Mouse (Mus musculus) MEL (cell line): ENCODE data around the gene Spint3. TPM values are rescaled to one million over a fixed set of nuclear protein-coding genes. Genes with fewer than 3 reads are reported as not detected.

ENCODE experiments used
- DNase-seq: peaks from one replicate; pipeline ENCODE4 v3.0.0; 2011; ENCODE audit warnings: low read depth, low spot score
- H3K27ac ChIP-seq: 2 replicates; pipeline ENCODE4 v1.5.1; 2012; ENCODE audit warnings: low read depth, mild to moderate bottlenecking, control low read depth, low read length, moderate library complexity; ENCODE audit not compliant: control insufficient read depth
- H3K27me3 ChIP-seq, 2 experiments: fragments of 150-350 bp in 1 of 2; sonication (generic) in 1 of 2; 2 replicates each; pipeline ENCODE4 v1.6.1; 2012; ENCODE audit warnings: low read length in 2 of 2, mild to moderate bottlenecking in 2 of 2, improper control_type of control experiment in 1 of 2, moderate library complexity in 1 of 2; ENCODE audit not compliant: insufficient read depth in 2 of 2, control insufficient read depth in 1 of 2
- H3K36me3 ChIP-seq, 2 experiments: 2 replicates each; pipeline ENCODE4 v1.6.1; 2012 to 2014; ENCODE audit warnings: low read length in 2 of 2, improper control_type of control experiment in 1 of 2, inconsistent platforms in 1 of 2, mild to moderate bottlenecking in 1 of 2; ENCODE audit not compliant: insufficient read depth in 2 of 2, control insufficient read depth in 1 of 2
- H3K4me1 ChIP-seq, 2 experiments: fragments of 150-350 bp in 1 of 2; sonication (generic) in 1 of 2; 2 replicates each; pipeline ENCODE4 v1.6.1; 2012; ENCODE audit warnings: low read length in 2 of 2, improper control_type of control experiment in 1 of 2, mild to moderate bottlenecking in 1 of 2; ENCODE audit not compliant: insufficient read depth in 2 of 2, control insufficient read depth in 1 of 2
- H3K4me3 ChIP-seq, 2 experiments: fragments of 150-350 bp in 1 of 2; sonication (generic) in 1 of 2; 2 replicates each; pipeline ENCODE4 v1.5.1; 2012; ENCODE audit warnings: low read depth in 2 of 2, low read length in 2 of 2, mild to moderate bottlenecking in 2 of 2, moderate library complexity in 2 of 2, control low read depth in 1 of 2, improper control_type of control experiment in 1 of 2; ENCODE audit not compliant: control insufficient read depth in 1 of 2, insufficient read depth in 1 of 2
- H3K79me2 ChIP-seq: 2 replicates; pipeline ENCODE4 v1.6.1; 2012; ENCODE audit warnings: mild to moderate bottlenecking, low read length, moderate library complexity; ENCODE audit not compliant: control insufficient read depth, poor library complexity, insufficient read depth
- H3K9ac ChIP-seq: 2 replicates; pipeline ENCODE4 v1.6.1; 2012; ENCODE audit warnings: low read depth, mild to moderate bottlenecking, control low read depth, low read length, moderate library complexity; ENCODE audit not compliant: control insufficient read depth, poor library complexity, severe bottlenecking
- H3K9me3 ChIP-seq: fragments of 150-350 bp; sonication (generic); replicated peaks from 2 replicates; pipeline ENCODE4 v1.6.1; 2012; ENCODE audit warnings: mild to moderate bottlenecking, low read length, improper control_type of control experiment, moderate library complexity; ENCODE audit not compliant: insufficient read depth
- BHLHE40 ChIP-seq: IDR thresholded peaks from 2 replicates; pipeline ENCODE4 v1.6.1; 2012; ENCODE audit warnings: low read depth, mild to moderate bottlenecking, inconsistent platforms, low read length, improper control_type of control experiment, borderline replicate concordance
- CHD1 ChIP-seq: IDR thresholded peaks from 2 replicates; pipeline ENCODE4 v1.6.1; 2012; ENCODE audit warnings: low read depth, mild to moderate bottlenecking, inconsistent platforms, low read length, improper control_type of control experiment
- CHD2 ChIP-seq: IDR thresholded peaks from 2 replicates; pipeline ENCODE4 v1.6.1; 2011; ENCODE audit warnings: low read length, improper control_type of control experiment
- CTCF ChIP-seq, 3 experiments: IDR thresholded peaks in 2 of 3; conservative IDR thresholded peaks in 1 of 3; 2 replicates each; pipeline ENCODE4 v1.5.1; 2011 to 2012; ENCODE audit warnings: low read length in 3 of 3, low read depth in 2 of 3, mild to moderate bottlenecking in 2 of 3, improper control_type of control experiment in 1 of 3, inconsistent platforms in 1 of 3, mixed read lengths in 1 of 3, moderate library complexity in 1 of 3; ENCODE audit not compliant: control insufficient read depth in 1 of 3, insufficient read depth in 1 of 3, poor library complexity in 1 of 3, severe bottlenecking in 1 of 3
- E2F4 ChIP-seq: IDR thresholded peaks from 2 replicates; pipeline ENCODE4 v1.6.1; 2011; ENCODE audit warnings: low read depth, low read length, improper control_type of control experiment, borderline replicate concordance
- ELF1 ChIP-seq: IDR thresholded peaks from 2 replicates; pipeline ENCODE4 v1.6.1; 2014; ENCODE audit warnings: low read depth, mild to moderate bottlenecking, inconsistent platforms, low read length, improper control_type of control experiment, moderate library complexity
- ETS1 ChIP-seq: IDR thresholded peaks from 2 replicates; pipeline ENCODE4 v1.6.1; 2012; ENCODE audit warnings: low read depth, mild to moderate bottlenecking, inconsistent platforms, low read length, improper control_type of control experiment, moderate library complexity
- GABPA ChIP-seq: IDR thresholded peaks from 2 replicates; pipeline ENCODE4 v1.6.1; 2012; ENCODE audit warnings: low read depth, mild to moderate bottlenecking, inconsistent platforms, low read length, improper control_type of control experiment, moderate library complexity
- JUND ChIP-seq: IDR thresholded peaks from 2 replicates; pipeline ENCODE4 v1.6.1; 2011; ENCODE audit warnings: low read depth, mild to moderate bottlenecking, improper control_type of control experiment, low read length
- MAFK ChIP-seq: IDR thresholded peaks from 2 replicates; pipeline ENCODE4 v1.6.1; 2011; ENCODE audit warnings: low read depth, mild to moderate bottlenecking, low read length, improper control_type of control experiment, borderline replicate concordance
- MAZ ChIP-seq: IDR thresholded peaks from 2 replicates; pipeline ENCODE4 v1.6.1; 2012; ENCODE audit warnings: low read depth, mild to moderate bottlenecking, inconsistent platforms, low read length, improper control_type of control experiment
- MEF2A ChIP-seq: IDR thresholded peaks from 2 replicates; pipeline ENCODE4 v1.6.1; 2014; ENCODE audit warnings: low read depth, mild to moderate bottlenecking, inconsistent platforms, low read length, improper control_type of control experiment; ENCODE audit not compliant: poor library complexity, insufficient replicate concordance, severe bottlenecking; ENCODE audit errors: extremely low read depth
- MYC ChIP-seq: IDR thresholded peaks from 2 replicates; pipeline ENCODE4 v1.6.1; 2011; ENCODE audit warnings: low read depth, mild to moderate bottlenecking, low read length, improper control_type of control experiment, moderate library complexity
- NELFE ChIP-seq: IDR thresholded peaks from 2 replicates; pipeline ENCODE4 v1.6.1; 2011; ENCODE audit warnings: low read depth, low read length, improper control_type of control experiment
- NRF1 ChIP-seq: IDR thresholded peaks from 2 replicates; pipeline ENCODE4 v1.6.1; 2014; ENCODE audit warnings: low read depth, mild to moderate bottlenecking, inconsistent platforms, low read length, improper control_type of control experiment, moderate library complexity; ENCODE audit not compliant: poor library complexity, insufficient read depth, severe bottlenecking
- POLR2A ChIP-seq, 2 experiments: IDR thresholded peaks; 2 replicates each; pipeline ENCODE4 v1.6.1; 2011 to 2012; ENCODE audit warnings: low read length in 2 of 2, mild to moderate bottlenecking in 2 of 2, control low read depth in 1 of 2, improper control_type of control experiment in 1 of 2, low read depth in 1 of 2, moderate library complexity in 1 of 2; ENCODE audit not compliant: control insufficient read depth in 1 of 2, insufficient read depth in 1 of 2, poor library complexity in 1 of 2
- POLR2AphosphoS2 ChIP-seq: IDR thresholded peaks from 2 replicates; pipeline ENCODE4 v1.6.1; 2011; ENCODE audit warnings: low read length, improper control_type of control experiment
- RAD21 ChIP-seq: IDR thresholded peaks from 2 replicates; pipeline ENCODE4 v1.6.1; 2011; ENCODE audit warnings: mild to moderate bottlenecking, low read depth, low read length, improper control_type of control experiment
- RCOR1 ChIP-seq: IDR thresholded peaks from 2 replicates; pipeline ENCODE4 v1.6.1; 2012; ENCODE audit warnings: low read depth, mild to moderate bottlenecking, inconsistent platforms, low read length, improper control_type of control experiment
- SIN3A ChIP-seq: IDR thresholded peaks from 2 replicates; pipeline ENCODE4 v1.6.1; 2012; ENCODE audit warnings: low read length, improper control_type of control experiment, inconsistent platforms
- TBP ChIP-seq: IDR thresholded peaks from 2 replicates; pipeline ENCODE4 v1.8.0; 2011; ENCODE audit warnings: low read depth, low read length, improper control_type of control experiment
- TCF12 ChIP-seq: IDR thresholded peaks from 2 replicates; pipeline ENCODE4 v1.6.1; 2014; ENCODE audit warnings: low read depth, mild to moderate bottlenecking, inconsistent platforms, low read length, improper control_type of control experiment, moderate library complexity
- UBTF ChIP-seq: IDR thresholded peaks from 2 replicates; pipeline ENCODE4 v1.6.1; 2012; ENCODE audit warnings: low read depth, mild to moderate bottlenecking, inconsistent platforms, low read length, improper control_type of control experiment, moderate library complexity, borderline replicate concordance; ENCODE audit not compliant: insufficient read depth
- USF1 ChIP-seq: IDR thresholded peaks from 2 replicates; pipeline ENCODE4 v1.6.1; 2014; ENCODE audit warnings: low read depth, mild to moderate bottlenecking, inconsistent platforms, low read length, improper control_type of control experiment, moderate library complexity
- USF2 ChIP-seq, 2 experiments: IDR thresholded peaks; 2 replicates each; pipeline ENCODE4 v1.6.1; 2011 to 2012; ENCODE audit warnings: improper control_type of control experiment in 2 of 2, low read length in 2 of 2, borderline replicate concordance in 1 of 2, inconsistent platforms in 1 of 2, low read depth in 1 of 2, mild to moderate bottlenecking in 1 of 2; ENCODE audit not compliant: insufficient read depth in 1 of 2
- ZC3H11A ChIP-seq: IDR thresholded peaks from 2 replicates; pipeline ENCODE4 v1.6.1; 2012; ENCODE audit warnings: low read depth, mild to moderate bottlenecking, inconsistent platforms, low read length, improper control_type of control experiment
- ZKSCAN1 ChIP-seq: IDR thresholded peaks from 2 replicates; pipeline ENCODE4 v1.6.1; 2012; ENCODE audit warnings: low read depth, mild to moderate bottlenecking, inconsistent platforms, low read length, improper control_type of control experiment, moderate library complexity
- polyA plus RNA-seq, 2 experiments: library from polyadenylated mRNA; stranded (reverse) in 1 of 2; unstranded in 1 of 2; fragments of >175 nt in 1 of 2; fragments of >200 nt in 1 of 2; gene quantifications; 2 replicates each; pipeline versions ENCODE4 v1.2.1 to v1.2.4; 2012; ENCODE audit warnings: low replicate concordance in 2 of 2, low read depth in 1 of 2; ENCODE audit not compliant: insufficient read length in 2 of 2, insufficient read depth in 1 of 2, missing spikeins in 1 of 2
- total RNA-seq: library from RNA; depleted of rRNA; stranded (reverse); fragments of 300-350 nt; gene quantifications from 2 replicates; pipeline ENCODE4 v1.2.3, GENCODE M21; 2012

Gene Spint3
- total and polyA plus RNA-seq, 3 experiments = not detected

DNA sequence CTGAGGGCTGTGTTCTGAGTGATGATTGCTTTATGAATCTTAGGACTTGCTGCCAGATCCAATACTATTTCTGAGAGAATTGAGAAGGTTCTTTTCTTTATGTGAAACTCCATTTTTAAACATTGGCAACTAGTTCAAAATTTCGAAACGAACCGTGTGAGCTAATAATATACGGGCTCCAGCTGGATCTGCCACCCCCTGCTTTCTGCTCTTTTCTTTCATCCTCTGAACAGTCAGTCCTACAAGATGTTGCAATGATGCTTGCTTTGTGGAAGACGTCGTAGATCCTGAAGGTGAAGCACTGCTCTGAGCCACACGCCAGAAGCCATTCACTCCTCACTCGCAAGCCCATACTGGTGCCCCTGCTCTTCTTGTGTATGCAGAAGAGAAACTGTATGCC is 14.8 kb downstream of the Spint3 start:
- Histone ChIP-seq H3K9me3 (no peaks in the 10 kb centered on the region), H3K4me1 (no peaks in the 10 kb centered on the region), H3K36me3 (no peaks in the 10 kb centered on the region), H3K9ac (no peak overlapping the region), H3K27me3 (peaks cover 2 to 8% of the 10 kb centered on the region in 2 experiments; a peak in 3 of 4 replicates), H3K79me2 (no peaks in the 10 kb centered on the region), H3K27ac (no peak overlapping the region), H3K4me3 (no peak overlapping the region)
- TF ChIP-seq ZKSCAN1 = no peak
- TF ChIP-seq SIN3A = no peak
- no peak for TF ChIP-seq CHD2
- no peak for TF ChIP-seq ETS1
- no peak for TF ChIP-seq MAFK
- no peak for TF ChIP-seq RCOR1
- TF ChIP-seq CTCF (IDR thresholded peaks at IDR 0.05 in 2 of 3, conservative IDR thresholded peaks at IDR 0.05 in 1 of 3; ENCODE audit: control insufficient read depth in 1 of 3, insufficient read depth in 1 of 3, low read depth in 2 of 3, low read length in 3 of 3, poor library complexity in 1 of 3, severe bottlenecking in 1 of 3) = no peak
- TF ChIP-seq TBP = no peak
- no peak for TF ChIP-seq ZC3H11A
- TF ChIP-seq MYC = no peak
- no peak for TF ChIP-seq JUND
- no peak for TF ChIP-seq NRF1
- TF ChIP-seq RAD21 = no peak
- no peak for TF ChIP-seq USF2 (IDR thresholded peaks at IDR 0.05; ENCODE audit: borderline replicate concordance in 1 of 2, insufficient read depth in 1 of 2, low read depth in 1 of 2, low read length in 2 of 2)
- TF ChIP-seq USF1 = no peak
- TF ChIP-seq MAZ = no peak
- no peak for TF ChIP-seq UBTF
- DNase-seq = no peak

DNA sequence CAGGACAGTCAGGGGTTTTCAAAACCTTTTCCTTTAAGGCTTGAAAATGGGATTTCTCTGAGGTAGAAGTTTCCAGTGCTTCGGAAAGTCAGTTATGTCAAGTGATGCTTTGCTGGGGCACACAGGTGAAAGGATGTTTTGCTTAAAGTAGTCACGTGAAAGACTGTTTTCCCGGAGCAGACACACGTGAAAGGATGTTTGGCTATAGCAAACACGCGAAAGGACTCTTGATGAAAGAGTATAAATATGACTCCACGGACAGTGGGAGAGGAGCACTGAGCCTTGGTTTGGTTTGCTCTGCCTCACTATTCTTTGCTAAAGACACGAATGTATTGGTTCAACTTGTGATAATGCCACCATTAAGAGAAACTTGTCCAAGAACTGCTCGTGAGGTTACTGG is 21.8 kb downstream of the Spint3 start:
- H3K4me3 ChIP-seq = no peak overlapping the region
- peaks cover 5 to 13% of the 10 kb centered on the region in 2 experiments for H3K27me3 ChIP-seq
- no peak for DNase-seq
- no peaks in the 10 kb centered on the region for H3K79me2 ChIP-seq
- H3K9ac ChIP-seq = no peak overlapping the region
- no peak overlapping the region for H3K27ac ChIP-seq
- no peaks in the 10 kb centered on the region for H3K36me3 ChIP-seq
- no peaks in the 10 kb centered on the region for H3K9me3 ChIP-seq
- no peak for TF ChIP-seq POLR2AphosphoS2
- TF ChIP-seq MAZ = no peak
- TF ChIP-seq MEF2A = no peak
- TF ChIP-seq SIN3A = no peak
- no peak for TF ChIP-seq RCOR1
- TF ChIP-seq ELF1 = no peak
- TF ChIP-seq JUND = no peak
- TF ChIP-seq USF1 = no peak
- TF ChIP-seq BHLHE40 = no peak
- TF ChIP-seq CTCF (IDR thresholded peaks at IDR 0.05 in 2 of 3, conservative IDR thresholded peaks at IDR 0.05 in 1 of 3; ENCODE audit: control insufficient read depth in 1 of 3, insufficient read depth in 1 of 3, low read depth in 2 of 3, low read length in 3 of 3, poor library complexity in 1 of 3, severe bottlenecking in 1 of 3) = no peak
- TF ChIP-seq NELFE = no peak
- TF ChIP-seq UBTF = no peak
- no peak for TF ChIP-seq CHD1
- no peak for TF ChIP-seq TCF12
- TF ChIP-seq E2F4 = no peak
- TF ChIP-seq MYC = no peak
- no peak for TF ChIP-seq GABPA
- TF ChIP-seq CHD2 = no peak
- no peak for TF ChIP-seq POLR2A (IDR thresholded peaks at IDR 0.05; ENCODE audit: control insufficient read depth in 1 of 2, insufficient read depth in 1 of 2, low read depth in 1 of 2, low read length in 2 of 2, poor library complexity in 1 of 2)
- no peaks in the 10 kb centered on the region for H3K4me1 ChIP-seq
